ENCODE assay signal across 13 mouse cellular contexts in genomic region chr7:16880615-16881014, GRCm38 (mm10). TPM values are rescaled to one million over a fixed set of nuclear protein-coding genes. Genes with fewer than 3 reads are reported as not detected.
DNase-seq lines count a peak whose midpoint lies in the region; ATAC-seq lines count a peak whose summit lies in the region.
"Had no signal": no experiment of that assay in that cellular context is flagged by ENCODE, and none has a peak within 500 bp of the region (broad histone marks: within the 10 kb centered on the region; RNA-seq: fewer than 3 reads in every experiment).

No protein-coding gene starts in this region.

- H3K4me3 ChIP-seq in heart, embryonic 13.5 days = 0 out of 2 replicates have a peak overlapping the region, but pooled peaks have one; percentile 4
- no peak overlapping the region for H3K4me3 ChIP-seq in midbrain, embryonic 12.5 days
- H3K4me3 ChIP-seq in midbrain, embryonic 16.5 days (ENCODE audit: low read depth, low read length) = no peak overlapping the region
- no peak overlapping the region for H3K4me3 ChIP-seq in hindbrain, embryonic 13.5 days
- H3K4me3 ChIP-seq in stomach, embryonic 14.5 days (ENCODE audit: low read depth, low read length) = no peak overlapping the region
- H3K4me3 ChIP-seq: megakaryocyte, embryonic 14.5 days had no signal

- 16% methylated on average over 5 of the region's 5 CpGs for WGBS in heart, embryonic 13.5 days
- WGBS in midbrain, embryonic 12.5 days = 10% methylated on average over 5 of the region's 5 CpGs
- WGBS in midbrain, embryonic 16.5 days = 24% methylated on average over 5 of the region's 5 CpGs
- WGBS in hindbrain, embryonic 13.5 days = 8% methylated on average over 5 of the region's 5 CpGs
- WGBS in stomach, embryonic 14.5 days = 32% methylated on average over 5 of the region's 5 CpGs

- H3K9ac ChIP-seq in heart, embryonic 13.5 days = peak overlapping the region; percentile 78
- H3K9ac ChIP-seq in midbrain, embryonic 12.5 days (replicated peaks) = peak overlapping the region; percentile 39; the same call in 1 of the 2 replicates
- H3K9ac ChIP-seq in midbrain, embryonic 16.5 days (ENCODE audit: low read depth, low read length) = no peak overlapping the region
- H3K9ac ChIP-seq in hindbrain, embryonic 13.5 days = no peak overlapping the region
- no peak overlapping the region for H3K9ac ChIP-seq in stomach, embryonic 14.5 days (replicated peaks; ENCODE audit: low read depth, low read length)

- H3K4me2 ChIP-seq in heart, embryonic 13.5 days = peak overlapping the region; percentile 50
- peak overlapping the region; percentile 26; the same call in 1 of the 2 replicates for H3K4me2 ChIP-seq in midbrain, embryonic 12.5 days (replicated peaks)
- no peak overlapping the region for H3K4me2 ChIP-seq in midbrain, embryonic 16.5 days (ENCODE audit: low read length)
- H3K4me2 ChIP-seq in hindbrain, embryonic 13.5 days = no peak overlapping the region
- H3K4me2 ChIP-seq in stomach, embryonic 14.5 days (replicated peaks; ENCODE audit: low read depth, low read length) = no peak overlapping the region

- H3K4me1 ChIP-seq in heart, embryonic 13.5 days = peaks cover 78% of the 10 kb centered on the region
- peaks cover 30% of the 10 kb centered on the region for H3K4me1 ChIP-seq in midbrain, embryonic 12.5 days
- peaks cover 14% of the 10 kb centered on the region for H3K4me1 ChIP-seq in midbrain, embryonic 16.5 days (ENCODE audit: control insufficient read depth, insufficient read depth, low read length)
- peaks cover 29% of the 10 kb centered on the region for H3K4me1 ChIP-seq in hindbrain, embryonic 13.5 days (replicated peaks)
- H3K4me1 ChIP-seq in stomach, embryonic 14.5 days (ENCODE audit: control insufficient read depth, insufficient read depth, low read length) = peaks cover 19% of the 10 kb centered on the region

- ATAC-seq in heart, embryonic 13.5 days (ENCODE audit: extremely low read depth, insufficient number of reproducible peaks, low FRiP score, low TSS enrichment) = no peak
- no peak for ATAC-seq in midbrain, embryonic 12.5 days (ENCODE audit: low FRiP score, low read depth)
- ATAC-seq in midbrain, embryonic 16.5 days = no peak
- ATAC-seq in hindbrain, embryonic 13.5 days (ENCODE audit: low FRiP score) = no peak
- no peak for ATAC-seq in stomach, embryonic 14.5 days (ENCODE audit: insufficient number of reproducible peaks, insufficient read depth, low FRiP score, low read depth)

- no peak for DNase-seq in heart, postnatal 25 days (ENCODE audit: low spot score)
- no peak for DNase-seq in frontal cortex, adult 2 months (ENCODE audit: extremely low spot score in 1 of 2, low spot score in 1 of 2)
- no peak for DNase-seq in frontal cortex, postnatal 10 days (ENCODE audit: low spot score in 2 of 2)
- DNase-seq: adrenal gland, adult 2 months; cerebellum, adult 11-12 months; kidney, adult 11 months had no signal

- peaks cover 11% of the 10 kb centered on the region for H3K9me3 ChIP-seq in heart, embryonic 13.5 days
- peaks cover 4% of the 10 kb centered on the region for H3K9me3 ChIP-seq in midbrain, embryonic 12.5 days
- no peaks in the 10 kb centered on the region; the same call in 1 of the 2 replicates for H3K9me3 ChIP-seq in midbrain, embryonic 16.5 days (replicated peaks; ENCODE audit: control insufficient read depth, low read length, poor library complexity, severe bottlenecking)
- no peaks in the 10 kb centered on the region for H3K9me3 ChIP-seq in hindbrain, embryonic 13.5 days
- peaks cover 9% of the 10 kb centered on the region for H3K9me3 ChIP-seq in stomach, embryonic 14.5 days (ENCODE audit: control insufficient read depth, low read depth, low read length)

- H3K27me3 ChIP-seq in heart, embryonic 13.5 days (replicated peaks) = peaks cover 13% of the 10 kb centered on the region
- peaks cover 34% of the 10 kb centered on the region for H3K27me3 ChIP-seq in midbrain, embryonic 12.5 days
- H3K27me3 ChIP-seq in midbrain, embryonic 16.5 days (ENCODE audit: control insufficient read depth, insufficient read depth, low read depth, low read length) = peaks cover 23% of the 10 kb centered on the region
- H3K27me3 ChIP-seq in hindbrain, embryonic 13.5 days = peaks cover 34% of the 10 kb centered on the region
- 0 out of 2 replicates have a peak, but pooled peaks cover 3% of the 10 kb centered on the region for H3K27me3 ChIP-seq in stomach, embryonic 14.5 days (ENCODE audit: control insufficient read depth, insufficient read depth, low read length)
- H3K27me3 ChIP-seq: CH12.LX had no signal

- peak overlapping the region; percentile 98 for H3K27ac ChIP-seq in heart, embryonic 13.5 days (replicated peaks)
- H3K27ac ChIP-seq in midbrain, embryonic 12.5 days (replicated peaks) = peak overlapping the region; percentile 81
- no peak overlapping the region for H3K27ac ChIP-seq in midbrain, embryonic 16.5 days (ENCODE audit: low read length)
- H3K27ac ChIP-seq in hindbrain, embryonic 13.5 days = peak overlapping the region; percentile 30; the same call in 1 of the 2 replicates
- peak overlapping the region; percentile 63; the same call in 1 of the 2 replicates for H3K27ac ChIP-seq in stomach, embryonic 14.5 days (ENCODE audit: low read length)

- H3K36me3 ChIP-seq in heart, embryonic 13.5 days = peaks cover 65% of the 10 kb centered on the region
- peaks cover 17% of the 10 kb centered on the region for H3K36me3 ChIP-seq in midbrain, embryonic 12.5 days
- H3K36me3 ChIP-seq in midbrain, embryonic 16.5 days (ENCODE audit: control insufficient read depth, insufficient read depth, low read length) = peaks cover 10% of the 10 kb centered on the region; the same call in 1 of the 2 replicates
- peaks cover 51% of the 10 kb centered on the region for H3K36me3 ChIP-seq in hindbrain, embryonic 13.5 days
- peaks cover 14% of the 10 kb centered on the region for H3K36me3 ChIP-seq in stomach, embryonic 14.5 days (ENCODE audit: control insufficient read depth, insufficient read depth, low read length)

- intact Hi-C loops in heart, postnatal 25 days (cut with DNase I) = no loop called here

RNA-seq across cellular contexts. Expression of gene Dact3, which starts 5.5 kb away (rescaled TPM):
- polyA plus RNA-seq in heart, embryonic 13.5 days (2015; fragmentation: Nextera tagmentation; extraction: Ambion mirVana) = 4.6 and 4.7 TPM in 2 replicates
- 10 to 100 TPM; 15.2 to 17.4 TPM for total RNA-seq in heart, postnatal 25 days (2021)
- 4.7 and 6.2 TPM in 2 replicates for polyA plus RNA-seq in midbrain, embryonic 12.5 days (2016; fragmentation: Nextera tagmentation; extraction: Ambion mirVana)
- 2.6 and 3.0 TPM in 2 replicates for polyA plus RNA-seq in midbrain, embryonic 16.5 days (2015; fragmentation: Nextera tagmentation; extraction: Ambion mirVana)
- 2.8 and 2.9 TPM in 2 replicates for polyA plus RNA-seq in hindbrain, embryonic 13.5 days (2015; fragmentation: Nextera tagmentation; extraction: Ambion mirVana)
- polyA plus RNA-seq in stomach, embryonic 14.5 days (2014; fragmentation: Nextera tagmentation; extraction: Ambion mirVana) = 5.5 and 6.1 TPM in 2 replicates
- 151 and 154 TPM in 2 replicates for polyA plus RNA-seq in frontal cortex, adult 2 months (2012; rRNA removed)

RNA-seq across cellular contexts. Expression of gene Gng8, which starts 11.0 kb away (rescaled TPM):
- 4.5 and 4.9 TPM in 2 replicates for polyA plus RNA-seq in heart, embryonic 13.5 days (2015; fragmentation: Nextera tagmentation; extraction: Ambion mirVana)
- under 1 TPM; 0.45 to 0.86 TPM for total RNA-seq in heart, postnatal 25 days (2021)
- polyA plus RNA-seq in midbrain, embryonic 12.5 days (2016; fragmentation: Nextera tagmentation; extraction: Ambion mirVana) = 12.1 and 26.0 TPM in 2 replicates
- 14.0 and 49.2 TPM in 2 replicates for polyA plus RNA-seq in midbrain, embryonic 16.5 days (2015; fragmentation: Nextera tagmentation; extraction: Ambion mirVana)
- 6.1 and 8.2 TPM in 2 replicates for polyA plus RNA-seq in hindbrain, embryonic 13.5 days (2015; fragmentation: Nextera tagmentation; extraction: Ambion mirVana)
- 12.8 and 12.9 TPM in 2 replicates for polyA plus RNA-seq in stomach, embryonic 14.5 days (2014; fragmentation: Nextera tagmentation; extraction: Ambion mirVana)
- 5.9 and 7.6 TPM in 2 replicates for polyA plus RNA-seq in frontal cortex, adult 2 months (2012; rRNA removed)

RNA-seq across cellular contexts. Expression of gene Ptgir, which starts 25.7 kb away (rescaled TPM):
- 0.32 and 0.59 TPM in 2 replicates for polyA plus RNA-seq in heart, embryonic 13.5 days (2015; fragmentation: Nextera tagmentation; extraction: Ambion mirVana)
- 1 to 10 TPM; 2.1 to 3.1 TPM for total RNA-seq in heart, postnatal 25 days (2021)
- polyA plus RNA-seq in midbrain, embryonic 12.5 days (2016; fragmentation: Nextera tagmentation; extraction: Ambion mirVana) = 1.1 and 1.2 TPM in 2 replicates
- polyA plus RNA-seq in midbrain, embryonic 16.5 days (2015; fragmentation: Nextera tagmentation; extraction: Ambion mirVana) = 0.22 and 0.23 TPM in 2 replicates
- polyA plus RNA-seq in hindbrain, embryonic 13.5 days (2015; fragmentation: Nextera tagmentation; extraction: Ambion mirVana) = 0.78 and 0.83 TPM in 2 replicates
- polyA plus RNA-seq in stomach, embryonic 14.5 days (2014; fragmentation: Nextera tagmentation; extraction: Ambion mirVana) = 1.5 and 2.0 TPM in 2 replicates
- polyA plus RNA-seq in frontal cortex, adult 2 months (2012; rRNA removed) = 0.20 and 0.25 TPM in 2 replicates

RNA-seq across cellular contexts. Expression of gene Prkd2, which starts 37.9 kb away (rescaled TPM):
- 9.6 and 11.1 TPM in 2 replicates for polyA plus RNA-seq in heart, embryonic 13.5 days (2015; fragmentation: Nextera tagmentation; extraction: Ambion mirVana)
- total RNA-seq in heart, postnatal 25 days (2021) = 10 to 100 TPM; 18.0 to 22.9 TPM
- polyA plus RNA-seq in midbrain, embryonic 12.5 days (2016; fragmentation: Nextera tagmentation; extraction: Ambion mirVana) = 10.2 and 12.0 TPM in 2 replicates
- polyA plus RNA-seq in midbrain, embryonic 16.5 days (2015; fragmentation: Nextera tagmentation; extraction: Ambion mirVana) = 6.0 and 6.9 TPM in 2 replicates
- polyA plus RNA-seq in hindbrain, embryonic 13.5 days (2015; fragmentation: Nextera tagmentation; extraction: Ambion mirVana) = 6.6 and 7.3 TPM in 2 replicates
- 14.2 and 14.6 TPM in 2 replicates for polyA plus RNA-seq in stomach, embryonic 14.5 days (2014; fragmentation: Nextera tagmentation; extraction: Ambion mirVana)
- 6.4 and 6.7 TPM in 2 replicates for polyA plus RNA-seq in frontal cortex, adult 2 months (2012; rRNA removed)

RNA-seq across cellular contexts. Expression of gene Calm3, which starts 43.3 kb away (rescaled TPM):
- polyA plus RNA-seq in heart, embryonic 13.5 days (2015; fragmentation: Nextera tagmentation; extraction: Ambion mirVana) = 85.5 and 101 TPM in 2 replicates
- 100 to 1,000 TPM; 196 to 203 TPM for total RNA-seq in heart, postnatal 25 days (2021)
- polyA plus RNA-seq in midbrain, embryonic 12.5 days (2016; fragmentation: Nextera tagmentation; extraction: Ambion mirVana) = 223 and 224 TPM in 2 replicates
- 405 and 443 TPM in 2 replicates for polyA plus RNA-seq in midbrain, embryonic 16.5 days (2015; fragmentation: Nextera tagmentation; extraction: Ambion mirVana)
- 307 and 317 TPM in 2 replicates for polyA plus RNA-seq in hindbrain, embryonic 13.5 days (2015; fragmentation: Nextera tagmentation; extraction: Ambion mirVana)
- polyA plus RNA-seq in stomach, embryonic 14.5 days (2014; fragmentation: Nextera tagmentation; extraction: Ambion mirVana) = 148 and 161 TPM in 2 replicates
- 1,679 and 1,948 TPM in 2 replicates for polyA plus RNA-seq in frontal cortex, adult 2 months (2012; rRNA removed)

Comparison
In these comparisons a context has a peak if more than half of its experiments do, and no peak if none do; other contexts are left out.
1. H3K4me2 ChIP-seq: peak in heart, embryonic 13.5 days (single experiment) and midbrain, embryonic 12.5 days (single experiment); none in midbrain, embryonic 16.5 days (single experiment), hindbrain, embryonic 13.5 days (single experiment) and stomach, embryonic 14.5 days (single experiment).
2. H3K9ac ChIP-seq: peak in heart, embryonic 13.5 days (single experiment) and midbrain, embryonic 12.5 days (single experiment); none in midbrain, embryonic 16.5 days (single experiment), hindbrain, embryonic 13.5 days (single experiment) and stomach, embryonic 14.5 days (single experiment).
3. RNA of gene Dact3, which starts 5.5 kb away (polyA plus RNA-seq): 151 to 154 TPM in frontal cortex, adult 2 months; 5.5 to 6.1 TPM in stomach, embryonic 14.5 days, 4.6 to 4.7 TPM in heart, embryonic 13.5 days, 4.7 to 6.2 TPM in midbrain, embryonic 12.5 days, 2.6 to 3.0 TPM in midbrain, embryonic 16.5 days and 2.8 to 2.9 TPM in hindbrain, embryonic 13.5 days; every median in the first group is over 10 times any median in the second.